Mouse (Mus musculus) kidney, adult 2 months (tissue): Measurements from ENCODE around the gene Zc3h4. TPM values are rescaled to one million over a fixed set of nuclear protein-coding genes. Genes with fewer than 3 reads are reported as not detected.

Experiments
- DNase-seq: peaks from one replicate; pipeline ENCODE4 v3.0.0; 2021
- H3K27ac ChIP-seq: fragments of 200-500 bp; 2 replicates; pipeline ENCODE4 v1.5.1; 2012; ENCODE audit warnings: low read depth, low read length, control low read depth, inconsistent platforms; ENCODE audit not compliant: insufficient read depth
- H3K27me3 ChIP-seq: fragments of 200-500 bp; replicated peaks from 2 replicates; pipeline ENCODE4 v1.6.1; 2012; ENCODE audit warnings: mild to moderate bottlenecking, moderate library complexity, low read length, inconsistent platforms; ENCODE audit not compliant: control insufficient read depth, insufficient read depth
- H3K36me3 ChIP-seq: fragments of 200-500 bp; 2 replicates; pipeline ENCODE4 v1.6.1; 2012; ENCODE audit warnings: mild to moderate bottlenecking, moderate library complexity, low read length, inconsistent platforms; ENCODE audit not compliant: control insufficient read depth, insufficient read depth
- H3K4me1 ChIP-seq: fragments of 200-500 bp; 2 replicates; pipeline ENCODE4 v1.6.1; 2011; ENCODE audit warnings: low read length; ENCODE audit not compliant: control insufficient read depth, insufficient read depth
- H3K4me3 ChIP-seq: fragments of 200-500 bp; 2 replicates; pipeline ENCODE4 v1.5.1; 2011; ENCODE audit warnings: mild to moderate bottlenecking, low read depth, low read length, control low read depth; ENCODE audit not compliant: insufficient read depth
- CTCF ChIP-seq: fragments of 200-500 bp; conservative IDR thresholded peaks from 2 replicates; pipeline ENCODE4 v1.5.1; 2011; ENCODE audit warnings: low read depth, mild to moderate bottlenecking, control low read depth, low read length, moderate library complexity, mixed read lengths; ENCODE audit not compliant: insufficient read depth, insufficient read length
- POLR2A ChIP-seq: fragments of 200-500 bp; IDR thresholded peaks from one replicate; pipeline ENCODE4 v1.6.1; 2011; ENCODE audit warnings: low read depth, low read length, control low read depth
- WGBS: fragments of 180-500 bp; shearing (Covaris S2); methylation state at CpG from one replicate; pipeline ENCODE4 v1.1.7; 2018; 5-methylcytosine and 5-hydroxymethylcytosine counted together
- polyA plus RNA-seq: library from polyadenylated mRNA; depleted of rRNA; stranded (reverse); fragments of >200 nt; gene quantifications from 2 replicates; pipeline ENCODE4 v1.2.3, GENCODE M21; 2012

Zc3h4 gene
- polyA plus RNA-seq, 1 experiment: 23.9 TPM

- no peak overlapping the region for H3K4me3 ChIP-seq
- TF ChIP-seq POLR2A: no peak
- no peak for TF ChIP-seq CTCF
- H3K27ac ChIP-seq: no peak overlapping the region
- no peaks in the 10 kb centered on the region for H3K36me3 ChIP-seq
- WGBS: 78% methylated on average over 6 of the region's 6 CpGs
- DNase-seq: no peak
- no peaks in the 10 kb centered on the region for H3K27me3 ChIP-seq
- H3K4me1 ChIP-seq: no peaks in the 10 kb centered on the region
Measured at GRCm38 (mm10) chr7:16451656-16452055, 50.9 kb downstream of the Zc3h4 start.

GRCm38 (mm10) chr7:16452587-16453073 lies 51.9 kb downstream of the Zc3h4 start, which contains the start of gene Tmem160:
Tmem160 (plus strand) TSS chr7:16452779.
- Histone ChIP-seq H3K27ac (no peak within 1 kb of the TSS), H3K4me1 (no peaks in the 10 kb centered on the region), H3K27me3 (no peaks in the 10 kb centered on the region), H3K36me3 (no peaks in the 10 kb centered on the region), H3K4me3 (peak within 1 kb of the TSS; percentile 57)
- no peak for TF ChIP-seq POLR2A
- no peak for TF ChIP-seq CTCF
- peak; percentile 98 for DNase-seq
- WGBS: 1% methylated on average over 30 of the region's 30 CpGs

GRCm38 (mm10) chr7:16453118-16453711 lies 52.5 kb downstream of the Zc3h4 start:
- TF ChIP-seq POLR2A (no peak), CTCF (no peak)
- Histone ChIP-seq H3K4me1 (no peaks in the 10 kb centered on the region), H3K4me3 (peak overlapping the region; percentile 57), H3K27me3 (no peaks in the 10 kb centered on the region), H3K36me3 (no peaks in the 10 kb centered on the region), H3K27ac (no peak overlapping the region)
- under 1% methylated on average over 23 of the region's 23 CpGs for WGBS
- DNase-seq: peak; percentile 65

GRCm38 (mm10) chr7:16455016-16455415 lies 54.3 kb downstream of the Zc3h4 start:
- 94% methylated on average over 14 of the region's 14 CpGs for WGBS

GRCm38 (mm10) chr7:16456289-16456688 lies 55.6 kb downstream of the Zc3h4 start:
- 87% methylated on average over 5 of the region's 5 CpGs for WGBS
- no peaks in the 10 kb centered on the region for H3K4me1 ChIP-seq
- DNase-seq: no peak
- TF ChIP-seq CTCF: no peak
- TF ChIP-seq POLR2A: no peak
- no peaks in the 10 kb centered on the region for H3K27me3 ChIP-seq
- H3K27ac ChIP-seq: no peak overlapping the region
- no peak overlapping the region for H3K4me3 ChIP-seq
- no peaks in the 10 kb centered on the region for H3K36me3 ChIP-seq

More at GRCm38 (mm10) chr7:16455016-16455415, 54.3 kb downstream of the Zc3h4 start:
- no peak for DNase-seq
- Histone ChIP-seq H3K27me3 (no peaks in the 10 kb centered on the region), H3K4me3 (no peak overlapping the region), H3K36me3 (no peaks in the 10 kb centered on the region), H3K4me1 (no peaks in the 10 kb centered on the region), H3K27ac (no peak overlapping the region)
- TF ChIP-seq POLR2A (no peak), CTCF (no peak)

- 33% methylated on average over 13 of the region's 13 CpGs for WGBS
- DNase-seq: no peak
- H3K27ac ChIP-seq: no peak overlapping the region
- H3K27me3 ChIP-seq: no peaks in the 10 kb centered on the region
- no peak overlapping the region for H3K4me3 ChIP-seq
- TF ChIP-seq POLR2A (no peak), CTCF (no peak)
- H3K36me3 ChIP-seq: no peaks in the 10 kb centered on the region
- no peaks in the 10 kb centered on the region for H3K4me1 ChIP-seq
Measured at GRCm38 (mm10) chr7:16460566-16460965, 59.9 kb downstream of the Zc3h4 start.

GRCm38 (mm10) chr7:16461151-16461550 lies 60.4 kb downstream of the Zc3h4 start:
- H3K36me3 ChIP-seq: no peaks in the 10 kb centered on the region
- TF ChIP-seq POLR2A (no peak), CTCF (no peak)
- DNase-seq: no peak
- H3K4me3 ChIP-seq: no peak overlapping the region
- 57% methylated on average over 6 of the region's 6 CpGs for WGBS
- H3K27me3 ChIP-seq: no peaks in the 10 kb centered on the region
- no peaks in the 10 kb centered on the region for H3K4me1 ChIP-seq
- H3K27ac ChIP-seq: no peak overlapping the region

GRCm38 (mm10) chr7:16461705-16462104 lies 61.0 kb downstream of the Zc3h4 start:
- no peak overlapping the region for H3K4me3 ChIP-seq
- no peak for TF ChIP-seq CTCF
- TF ChIP-seq POLR2A: no peak
- WGBS: 83% methylated on average over 6 of the region's 6 CpGs
- H3K27ac ChIP-seq: no peak overlapping the region
- no peaks in the 10 kb centered on the region for H3K27me3 ChIP-seq
- H3K36me3 ChIP-seq: no peaks in the 10 kb centered on the region
- H3K4me1 ChIP-seq: no peaks in the 10 kb centered on the region
- DNase-seq: no peak
